Mouse (Mus musculus) hematopoietic stem cell, adult 5-6 weeks (primary cell): ENCODE results near the gene Ciita. TPM values are rescaled to one million over a fixed set of nuclear protein-coding genes. Genes with fewer than 3 reads are reported as not detected.

Source experiments
- ATAC-seq, 2 experiments: fragments of 125-278 bp in 1 of 2; replicated peaks in 1 of 2; 2 replicates each; pipeline ENCODE4 v1.8.0; 2016 to 2017; ENCODE audit warnings: inconsistent platforms in 2 of 2, mild to moderate bottlenecking in 2 of 2, moderate number of reproducible peaks in 2 of 2, low read depth in 1 of 2, moderate TSS enrichment in 1 of 2; ENCODE audit not compliant: low FRiP score in 2 of 2, poor library complexity in 2 of 2, severe bottlenecking in 2 of 2, insufficient read depth in 1 of 2, low TSS enrichment in 1 of 2
- total RNA-seq: library from RNA; stranded (forward); fragments of 172-1452, 232-1000 nt; gene quantifications from 2 replicates; pipeline ENCODE4 v1.2.3, GENCODE M21; 2017

The Ciita gene
- total RNA-seq = 2.3 and 2.4 TPM in 2 replicates

- no peak for ATAC-seq
Measured at GRCm38 (mm10) chr16:10479857-10480256, at the start of gene Ciita. Gene Ciita (plus strand): TSS chr16:10480059.

GRCm38 (mm10) chr16:10431911-10432310, 47.9 kb upstream of the Ciita start:
- no peak for ATAC-seq

DNA sequence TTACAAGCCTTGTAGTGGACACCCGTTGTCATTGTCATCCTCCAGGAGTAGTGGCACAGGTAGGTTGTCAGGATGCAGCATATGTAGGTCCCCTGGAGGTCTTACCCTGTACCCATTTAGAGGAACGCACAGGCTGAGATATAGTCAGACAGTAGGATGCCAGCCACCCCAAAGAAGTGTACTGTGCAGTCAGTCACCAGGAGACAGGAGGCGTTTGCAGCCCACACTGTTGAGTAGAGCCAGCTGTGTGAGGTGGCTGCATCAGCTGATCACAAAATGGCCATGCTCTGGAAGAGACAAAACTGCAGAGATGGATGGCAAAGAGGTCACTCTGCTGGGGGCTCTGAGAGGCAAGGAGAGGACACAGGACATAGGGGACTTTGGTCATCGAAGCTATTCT, 47.5 kb upstream of the Ciita start:
- no peak for ATAC-seq

DNA sequence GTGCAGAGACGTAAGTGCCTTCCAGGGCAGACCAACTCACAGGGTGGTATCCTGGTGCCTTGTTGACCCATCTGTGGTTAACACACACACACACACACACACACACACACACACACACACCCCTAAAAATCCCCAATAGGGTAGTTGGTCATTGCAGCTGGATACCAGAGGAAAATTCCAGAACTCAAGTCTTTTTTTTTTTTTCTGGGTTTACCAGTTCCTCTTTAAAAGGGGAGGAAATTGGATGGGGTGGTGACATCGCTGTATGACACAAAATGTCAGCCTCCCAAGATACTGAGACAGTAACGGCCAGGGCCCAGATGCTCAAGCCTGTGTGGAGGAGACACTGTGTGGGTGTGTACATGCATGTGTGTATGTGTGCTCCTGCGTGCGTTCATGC, 46.5 kb upstream of the Ciita start:
- no peak; a peak in 1 of 4 replicates for ATAC-seq

- no peak for ATAC-seq
Measured at GRCm38 (mm10) chr16:10436166-10436565, 43.7 kb upstream of the Ciita start.

DNA sequence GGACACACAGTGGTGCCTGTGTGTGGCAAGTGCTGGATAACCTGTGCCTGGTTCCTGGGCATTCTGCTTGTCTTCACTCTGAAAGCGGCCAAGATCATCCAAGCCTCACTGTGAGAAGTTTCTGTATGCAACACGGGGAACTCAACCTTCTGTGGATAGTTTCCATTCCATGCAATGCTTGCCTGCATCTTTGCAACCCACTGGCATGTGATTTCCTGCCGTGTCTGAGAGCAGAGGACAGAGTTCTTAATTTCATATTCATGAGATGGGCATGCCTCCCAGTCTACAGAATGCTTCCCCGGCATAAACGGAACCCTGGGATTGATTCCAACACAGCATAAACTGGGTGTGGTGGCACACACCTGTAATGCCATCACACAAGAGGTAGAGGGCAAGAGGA, 41.8 kb upstream of the Ciita start:
- ATAC-seq = no peak

GRCm38 (mm10) chr16:10441328-10441727, 38.5 kb upstream of the Ciita start:
- ATAC-seq = peak; percentile 46 to 53; a peak in 3 of 4 replicates

- peak; percentile 52 to 56; a peak in 2 of 4 replicates for ATAC-seq
Measured at GRCm38 (mm10) chr16:10441761-10442160, 38.1 kb upstream of the Ciita start.

- no peak for ATAC-seq
Measured at GRCm38 (mm10) chr16:10443723-10444122, 36.1 kb upstream of the Ciita start.

DNA sequence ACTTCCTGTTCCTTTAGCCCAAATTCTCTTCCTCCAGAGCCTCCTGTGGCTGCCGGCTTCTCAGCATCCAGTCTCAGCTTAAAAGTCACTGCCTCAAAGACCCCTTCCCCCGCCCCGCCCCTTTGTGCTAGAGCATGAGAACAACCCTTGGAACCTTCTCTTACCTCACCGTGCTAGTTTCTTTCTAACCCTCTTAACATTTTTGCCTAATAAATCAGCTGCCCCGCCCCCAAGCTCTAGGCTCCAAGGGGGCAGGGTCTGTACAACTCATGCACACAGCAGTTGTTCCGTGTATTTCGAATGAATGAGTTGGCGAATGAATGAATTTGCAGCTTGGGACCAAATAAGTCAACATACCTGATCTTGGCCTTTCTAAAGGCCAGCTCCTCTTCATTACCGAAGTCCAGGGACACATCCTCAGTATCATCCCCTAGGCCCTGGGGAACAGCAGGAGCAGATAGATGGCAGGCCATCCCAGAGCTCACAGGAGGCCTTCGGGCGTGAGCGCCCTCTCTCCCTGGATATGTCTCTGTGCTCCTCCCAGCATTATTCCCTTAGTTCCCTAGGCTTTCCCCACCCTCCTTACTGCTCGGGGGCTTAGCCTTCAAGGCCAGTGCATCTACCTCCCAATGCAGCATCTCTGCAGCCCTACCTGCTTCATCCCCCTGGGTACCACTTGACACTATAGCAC, 33.1 kb upstream of the Ciita start:
- no peak for ATAC-seq

- no peak for ATAC-seq
Measured at GRCm38 (mm10) chr16:10447264-10447594, 32.6 kb upstream of the Ciita start, which contains the start of gene Tvp23a. Gene Tvp23a (minus strand): TSS chr16:10447362.

GRCm38 (mm10) chr16:10447781-10448180, 32.1 kb upstream of the Ciita start:
- peak; percentile 28 to 31; a peak in 3 of 4 replicates for ATAC-seq

GRCm38 (mm10) chr16:10448931-10449330, 30.9 kb upstream of the Ciita start:
- no peak for ATAC-seq

DNA sequence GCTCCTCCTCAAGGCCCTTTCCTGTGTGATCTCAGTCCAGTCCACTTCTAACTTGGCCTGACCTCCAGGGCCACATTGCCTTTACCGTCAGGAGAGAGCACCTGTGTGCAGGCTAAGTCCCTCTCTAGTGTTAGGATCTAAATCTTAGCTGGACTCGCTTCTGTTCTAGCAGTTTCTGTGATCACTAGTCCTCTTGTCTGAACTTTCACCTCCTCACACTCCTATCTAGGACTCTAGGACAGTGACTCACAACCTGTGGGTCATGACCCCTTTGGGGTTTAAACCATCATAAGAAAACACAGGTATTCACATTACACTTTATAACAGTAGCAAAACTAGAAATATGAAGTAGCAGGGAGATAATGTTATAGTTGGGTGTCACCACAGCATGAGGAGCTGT, 28.0 kb upstream of the Ciita start:
- ATAC-seq = no peak

GRCm38 (mm10) chr16:10452445-10452896, 27.4 kb upstream of the Ciita start:
- peak; percentile 80 to 88 for ATAC-seq

DNA sequence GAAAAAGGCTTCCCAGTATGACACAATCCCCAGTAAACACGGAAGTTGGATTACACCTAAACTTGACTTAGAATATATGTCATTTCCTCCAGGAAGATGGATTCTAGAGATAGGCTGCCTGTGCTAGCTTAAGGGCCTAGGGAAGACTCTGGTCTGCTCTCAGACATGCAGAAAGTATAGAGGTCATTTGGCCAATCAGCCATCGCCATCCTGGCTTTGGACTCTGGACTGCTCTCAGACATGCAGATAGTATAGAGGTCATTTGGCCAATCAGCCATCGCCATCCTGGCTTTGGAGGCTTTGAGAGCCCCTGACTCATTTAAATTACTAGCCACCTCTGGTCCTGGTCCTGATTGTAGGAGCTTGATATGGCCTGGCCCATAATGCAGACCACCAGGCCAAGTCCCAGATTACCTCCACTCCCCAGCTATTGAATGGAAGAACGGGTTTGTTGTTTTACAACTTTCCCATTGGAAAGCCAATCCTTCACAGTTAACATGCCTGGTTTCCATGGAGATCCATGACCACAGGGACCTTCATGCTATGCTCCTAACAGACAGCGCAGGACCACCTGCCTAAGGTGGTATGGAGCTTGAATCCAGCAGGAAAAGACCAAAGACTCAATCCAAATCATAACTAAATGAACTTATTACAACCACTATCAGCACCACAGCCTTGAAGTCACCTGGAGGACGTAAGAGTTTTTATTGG, 25.8 kb upstream of the Ciita start:
- no peak for ATAC-seq

DNA sequence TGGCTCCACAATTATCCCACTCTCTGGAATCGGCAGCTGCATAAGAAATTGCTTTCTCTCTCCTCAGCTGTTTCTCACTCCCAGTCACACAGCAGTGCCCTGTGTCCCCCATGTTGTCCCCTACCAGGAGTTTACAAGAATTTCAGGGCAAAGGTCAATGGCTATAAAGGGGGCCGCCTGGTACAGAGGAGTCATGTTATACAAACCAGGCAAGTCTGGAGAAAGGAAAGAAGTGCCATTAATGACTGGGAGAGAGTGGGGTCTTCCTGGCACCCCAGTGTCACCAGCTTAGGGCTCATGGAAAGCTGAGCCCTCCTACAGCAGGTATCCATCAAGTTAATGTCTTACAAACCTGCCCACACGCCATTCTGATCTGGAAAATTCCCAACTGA, 25.3 kb upstream of the Ciita start:
- no peak for ATAC-seq

GRCm38 (mm10) chr16:10460188-10460587, 19.7 kb upstream of the Ciita start:
- ATAC-seq = no peak

GRCm38 (mm10) chr16:10461178-10461577, 18.7 kb upstream of the Ciita start:
- peak; percentile 59 to 71; a peak in 3 of 4 replicates for ATAC-seq
